Mouse (Mus musculus): Measurements from ENCODE around the gene Tex26.

GRCm38 (mm10) chr5:149517116-149517515 lies 77.7 kb downstream of the Tex26 start:
- TF ChIP-seq GATA1 (IDR thresholded peaks at IDR 0.05; ENCODE audit: borderline replicate concordance, low read length) (no peak), FLI1 (IDR thresholded peaks at IDR 0.05; ENCODE audit: low read length) (no peak)

Data from megakaryocyte, embryonic 14.5 days (primary cell).